Mouse (Mus musculus) MEL (cell line): ENCODE data around the gene Olfr805. TPM values are rescaled to one million over a fixed set of nuclear protein-coding genes. Genes with fewer than 3 reads are reported as not detected.

Experiments used
- DNase-seq: peaks from one replicate; pipeline ENCODE4 v3.0.0; 2011; ENCODE audit warnings: low read depth, low spot score
- H3K27ac ChIP-seq: 2 replicates; pipeline ENCODE4 v1.5.1; 2012; ENCODE audit warnings: low read depth, mild to moderate bottlenecking, control low read depth, low read length, moderate library complexity; ENCODE audit not compliant: control insufficient read depth
- H3K27me3 ChIP-seq, 2 experiments: fragments of 150-350 bp in 1 of 2; sonication (generic) in 1 of 2; 2 replicates each; pipeline ENCODE4 v1.6.1; 2012; ENCODE audit warnings: low read length in 2 of 2, mild to moderate bottlenecking in 2 of 2, improper control_type of control experiment in 1 of 2, moderate library complexity in 1 of 2; ENCODE audit not compliant: insufficient read depth in 2 of 2, control insufficient read depth in 1 of 2
- H3K36me3 ChIP-seq, 2 experiments: 2 replicates each; pipeline ENCODE4 v1.6.1; 2012 to 2014; ENCODE audit warnings: low read length in 2 of 2, improper control_type of control experiment in 1 of 2, inconsistent platforms in 1 of 2, mild to moderate bottlenecking in 1 of 2; ENCODE audit not compliant: insufficient read depth in 2 of 2, control insufficient read depth in 1 of 2
- H3K4me1 ChIP-seq, 2 experiments: fragments of 150-350 bp in 1 of 2; sonication (generic) in 1 of 2; 2 replicates each; pipeline ENCODE4 v1.6.1; 2012; ENCODE audit warnings: low read length in 2 of 2, improper control_type of control experiment in 1 of 2, mild to moderate bottlenecking in 1 of 2; ENCODE audit not compliant: insufficient read depth in 2 of 2, control insufficient read depth in 1 of 2
- H3K4me3 ChIP-seq, 2 experiments: fragments of 150-350 bp in 1 of 2; sonication (generic) in 1 of 2; 2 replicates each; pipeline ENCODE4 v1.5.1; 2012; ENCODE audit warnings: low read depth in 2 of 2, low read length in 2 of 2, mild to moderate bottlenecking in 2 of 2, moderate library complexity in 2 of 2, control low read depth in 1 of 2, improper control_type of control experiment in 1 of 2; ENCODE audit not compliant: control insufficient read depth in 1 of 2, insufficient read depth in 1 of 2
- H3K79me2 ChIP-seq: 2 replicates; pipeline ENCODE4 v1.6.1; 2012; ENCODE audit warnings: mild to moderate bottlenecking, low read length, moderate library complexity; ENCODE audit not compliant: control insufficient read depth, poor library complexity, insufficient read depth
- H3K9ac ChIP-seq: 2 replicates; pipeline ENCODE4 v1.6.1; 2012; ENCODE audit warnings: low read depth, mild to moderate bottlenecking, control low read depth, low read length, moderate library complexity; ENCODE audit not compliant: control insufficient read depth, poor library complexity, severe bottlenecking
- H3K9me3 ChIP-seq: fragments of 150-350 bp; sonication (generic); replicated peaks from 2 replicates; pipeline ENCODE4 v1.6.1; 2012; ENCODE audit warnings: mild to moderate bottlenecking, low read length, improper control_type of control experiment, moderate library complexity; ENCODE audit not compliant: insufficient read depth
- MXI1 ChIP-seq: IDR thresholded peaks from 2 replicates; pipeline ENCODE4 v1.6.1; 2011; ENCODE audit warnings: mild to moderate bottlenecking, low read depth, low read length, improper control_type of control experiment
- TBP ChIP-seq: IDR thresholded peaks from 2 replicates; pipeline ENCODE4 v1.8.0; 2011; ENCODE audit warnings: low read depth, low read length, improper control_type of control experiment
- polyA plus RNA-seq, 2 experiments: library from polyadenylated mRNA; stranded (reverse) in 1 of 2; unstranded in 1 of 2; fragments of >175 nt in 1 of 2; fragments of >200 nt in 1 of 2; gene quantifications; 2 replicates each; pipeline versions ENCODE4 v1.2.1 to v1.2.4; 2012; ENCODE audit warnings: low replicate concordance in 2 of 2, low read depth in 1 of 2; ENCODE audit not compliant: insufficient read length in 2 of 2, insufficient read depth in 1 of 2, missing spikeins in 1 of 2
- total RNA-seq: library from RNA; depleted of rRNA; stranded (reverse); fragments of 300-350 nt; gene quantifications from 2 replicates; pipeline ENCODE4 v1.2.3, GENCODE M21; 2012; rRNA removed

The Olfr805 gene
- total and polyA plus RNA-seq, 3 experiments: not detected

- no peak within 1 kb of the TSS for H3K9ac ChIP-seq
- no peaks in the 10 kb centered on the region for H3K4me1 ChIP-seq
- no peak within 1 kb of the TSS for H3K4me3 ChIP-seq
- no peaks in the 10 kb centered on the region for H3K79me2 ChIP-seq
- no peaks in the 10 kb centered on the region for H3K27me3 ChIP-seq
- no peaks in the 10 kb centered on the region for H3K9me3 ChIP-seq
- H3K27ac ChIP-seq: no peak within 1 kb of the TSS
- no peak for DNase-seq
- TF ChIP-seq TBP (no peak), MXI1 (no peak)
- H3K36me3 ChIP-seq: no peaks in the 10 kb centered on the region
These were observed 55.4 kb downstream of the Olfr805 start, which contains the start of gene Olfr801 for GRCm38 (mm10) chr10:129673765-129674164. Gene Olfr801 (minus strand): TSS chr10:129673865.

Other genes starting within 250 kb of the Olfr805 start
- not detected in 2 replicates for gene Olfr789, start 244.6 kb downstream of the Olfr805 start, total RNA-seq
- gene Olfr789, start 244.6 kb downstream of the Olfr805 start, polyA plus RNA-seq: not detected
- gene Olfr790, start 230.9 kb downstream of the Olfr805 start, total RNA-seq: not detected in 2 replicates
- not detected for gene Olfr790, start 230.9 kb downstream of the Olfr805 start, polyA plus RNA-seq
- not detected in 2 replicates for gene Olfr791, start 207.6 kb downstream of the Olfr805 start, total RNA-seq
- not detected for gene Olfr791, start 207.6 kb downstream of the Olfr805 start, polyA plus RNA-seq
- not detected in 2 replicates for gene Olfr792, start 190.2 kb downstream of the Olfr805 start, total RNA-seq
- gene Olfr792, start 190.2 kb downstream of the Olfr805 start, polyA plus RNA-seq: not detected
- gene Olfr794, start 161.7 kb downstream of the Olfr805 start, total RNA-seq: not detected in 2 replicates
- not detected for gene Olfr794, start 161.7 kb downstream of the Olfr805 start, polyA plus RNA-seq
- gene Olfr796, start 116.8 kb downstream of the Olfr805 start, total RNA-seq: not detected in 2 replicates
- gene Olfr796, start 116.8 kb downstream of the Olfr805 start, polyA plus RNA-seq: not detected
- not detected in 2 replicates for gene Olfr798, start 101.4 kb downstream of the Olfr805 start, total RNA-seq
- gene Olfr798, start 101.4 kb downstream of the Olfr805 start, polyA plus RNA-seq: not detected
- gene Olfr799, start 91.9 kb downstream of the Olfr805 start, total RNA-seq: not detected in 2 replicates
- not detected for gene Olfr799, start 91.9 kb downstream of the Olfr805 start, polyA plus RNA-seq
- not detected in 2 replicates for gene Olfr800, start 71.7 kb downstream of the Olfr805 start, total RNA-seq
- not detected for gene Olfr800, start 71.7 kb downstream of the Olfr805 start, polyA plus RNA-seq
- gene Olfr801, start 55.5 kb downstream of the Olfr805 start, total RNA-seq: not detected in 2 replicates
- gene Olfr801, start 55.5 kb downstream of the Olfr805 start, polyA plus RNA-seq: not detected
- not detected in 2 replicates for gene Olfr802, start 41.2 kb downstream of the Olfr805 start, total RNA-seq
- not detected for gene Olfr802, start 41.2 kb downstream of the Olfr805 start, polyA plus RNA-seq
- not detected in 2 replicates for gene Olfr803, start 35.1 kb downstream of the Olfr805 start, total RNA-seq
- gene Olfr803, start 35.1 kb downstream of the Olfr805 start, polyA plus RNA-seq: under 1 TPM in 1 of 2 experiments, not detected in 1; 0.03 TPM
- gene Olfr804, start 26.2 kb downstream of the Olfr805 start, total RNA-seq: not detected in 2 replicates
- gene Olfr804, start 26.2 kb downstream of the Olfr805 start, polyA plus RNA-seq: not detected
- not detected in 2 replicates for gene Olfr806, start 12.5 kb upstream of the Olfr805 start, total RNA-seq
- not detected for gene Olfr806, start 12.5 kb upstream of the Olfr805 start, polyA plus RNA-seq
- not detected in 2 replicates for gene Olfr807, start 28.4 kb upstream of the Olfr805 start, total RNA-seq
- gene Olfr807, start 28.4 kb upstream of the Olfr805 start, polyA plus RNA-seq: not detected
- not detected in 2 replicates for gene Olfr808, start 36.1 kb upstream of the Olfr805 start, total RNA-seq
- not detected for gene Olfr808, start 36.1 kb upstream of the Olfr805 start, polyA plus RNA-seq
- not detected in 2 replicates for gene Olfr809, start 45.3 kb upstream of the Olfr805 start, total RNA-seq
- not detected for gene Olfr809, start 45.3 kb upstream of the Olfr805 start, polyA plus RNA-seq
- not detected in 2 replicates for gene Olfr810, start 65.5 kb upstream of the Olfr805 start, total RNA-seq
- gene Olfr810, start 65.5 kb upstream of the Olfr805 start, polyA plus RNA-seq: not detected
- not detected in 2 replicates for gene Olfr811, start 75.0 kb upstream of the Olfr805 start, total RNA-seq
- not detected for gene Olfr811, start 75.0 kb upstream of the Olfr805 start, polyA plus RNA-seq
- gene Olfr812, start 116.7 kb upstream of the Olfr805 start, total RNA-seq: not detected in 2 replicates
- not detected for gene Olfr812, start 116.7 kb upstream of the Olfr805 start, polyA plus RNA-seq
- gene Olfr813, start 126.0 kb upstream of the Olfr805 start, total RNA-seq: not detected in 2 replicates
- gene Olfr813, start 126.0 kb upstream of the Olfr805 start, polyA plus RNA-seq: not detected
- not detected in 2 replicates for gene Olfr814, start 150.5 kb upstream of the Olfr805 start, total RNA-seq
- gene Olfr814, start 150.5 kb upstream of the Olfr805 start, polyA plus RNA-seq: not detected
- not detected in 2 replicates for gene Olfr815, start 176.5 kb upstream of the Olfr805 start, total RNA-seq
- not detected for gene Olfr815, start 176.5 kb upstream of the Olfr805 start, polyA plus RNA-seq
- not detected in 2 replicates for gene Olfr816, start 186.2 kb upstream of the Olfr805 start, total RNA-seq
- not detected for gene Olfr816, start 186.2 kb upstream of the Olfr805 start, polyA plus RNA-seq
- not detected in 2 replicates for gene Olfr818, start 219.7 kb upstream of the Olfr805 start, total RNA-seq
- not detected for gene Olfr818, start 219.7 kb upstream of the Olfr805 start, polyA plus RNA-seq
- not detected in 2 replicates for gene Olfr819, start 237.9 kb upstream of the Olfr805 start, total RNA-seq
- not detected for gene Olfr819, start 237.9 kb upstream of the Olfr805 start, polyA plus RNA-seq
- not detected in 2 replicates for gene Olfr247, start 246.8 kb upstream of the Olfr805 start, total RNA-seq
- gene Olfr247, start 246.8 kb upstream of the Olfr805 start, polyA plus RNA-seq: not detected